Mouse (Mus musculus) neural tube, embryonic 12.5 days (tissue): ENCODE measurements around the gene Gpx1. TPM values are rescaled to one million over a fixed set of nuclear protein-coding genes. Genes with fewer than 3 reads are reported as not detected.
A peak's percentile ranks its signal among the peaks of the same experiment; 100 is the strongest.

ENCODE experiments used
- ATAC-seq: fragments of 200-750 bp; cut with Nextera tagmentation; 2 replicates; pipeline ENCODE4 v1.8.0; 2017; ENCODE audit warnings: low read depth, mild to moderate bottlenecking, moderate TSS enrichment, moderate library complexity; ENCODE audit not compliant: low FRiP score
- H3K27ac ChIP-seq: fragments of 300-500 bp; sonication (generic); 2 replicates; pipeline ENCODE4 v1.5.1; 2016
- H3K27me3 ChIP-seq: fragments of 300-500 bp; sonication (generic); replicated peaks from 2 replicates; pipeline ENCODE4 v1.6.1; 2016; ENCODE audit warnings: mild to moderate bottlenecking
- H3K36me3 ChIP-seq: fragments of 300-500 bp; sonication (generic); 2 replicates; pipeline ENCODE4 v1.6.1; 2016; ENCODE audit warnings: mild to moderate bottlenecking
- H3K4me1 ChIP-seq: fragments of 300-500 bp; sonication (generic); 2 replicates; pipeline ENCODE4 v1.6.1; 2016
- H3K4me2 ChIP-seq: fragments of 300-500 bp; sonication (generic); replicated peaks from 2 replicates; pipeline ENCODE4 v1.6.1; 2016; ENCODE audit warnings: mild to moderate bottlenecking
- H3K4me3 ChIP-seq: fragments of 300-500 bp; sonication (generic); 2 replicates; pipeline ENCODE4 v1.5.1; 2016
- H3K9ac ChIP-seq: fragments of 300-500 bp; sonication (generic); 2 replicates; pipeline ENCODE4 v1.6.1; 2016; ENCODE audit warnings: mild to moderate bottlenecking
- H3K9me3 ChIP-seq: fragments of 300-500 bp; sonication (generic); 2 replicates; pipeline ENCODE4 v1.6.1; 2016; ENCODE audit warnings: mild to moderate bottlenecking
- WGBS: fragments of 180-500 bp; shearing (Covaris S2); methylation state at CpG from one replicate; pipeline ENCODE4 v1.1.7; 2016; 5-methylcytosine and 5-hydroxymethylcytosine counted together
- polyA plus RNA-seq: library from polyadenylated mRNA; unstranded; fragments of >200 nt; fragmentation: Nextera tagmentation; extraction: Ambion mirVana; gene quantifications from 2 replicates; pipeline ENCODE4 v1.2.1, GENCODE M21; 2016

Gene Gpx1
- polyA plus RNA-seq, 1 experiment from 2014 or later, result 656 TPM

- no peaks in the 10 kb centered on the region for H3K27me3 ChIP-seq
- no peak overlapping the region for H3K9ac ChIP-seq
- no peak overlapping the region for H3K4me2 ChIP-seq
- no peak overlapping the region for H3K4me3 ChIP-seq
- H3K9me3 ChIP-seq, result no peaks in the 10 kb centered on the region
- H3K4me1 ChIP-seq, result peaks cover 19% of the 10 kb centered on the region
- ATAC-seq, result no peak
- H3K36me3 ChIP-seq, result peaks cover 2% of the 10 kb centered on the region; the same call in 1 of the 2 replicates
- H3K27ac ChIP-seq, result no peak overlapping the region
These were observed 3.1 kb downstream of the Gpx1 start for GRCm38 (mm10) chr9:108341801-108342200.

GRCm38 (mm10) chr9:108342301-108342831, 3.7 kb downstream of the Gpx1 start:
- H3K27ac ChIP-seq, result no peak overlapping the region
- H3K36me3 ChIP-seq, result peaks cover 2% of the 10 kb centered on the region; the same call in 1 of the 2 replicates
- 49% methylated on average over 5 of the region's 5 CpGs for WGBS
- H3K27me3 ChIP-seq, result no peaks in the 10 kb centered on the region
- H3K4me1 ChIP-seq, result peaks cover 20% of the 10 kb centered on the region
- no peak overlapping the region for H3K4me2 ChIP-seq
- no peaks in the 10 kb centered on the region for H3K9me3 ChIP-seq
- H3K4me3 ChIP-seq, result no peak overlapping the region
- H3K9ac ChIP-seq, result no peak overlapping the region
- no peak for ATAC-seq

GRCm38 (mm10) chr9:108343331-108343730, 4.6 kb downstream of the Gpx1 start:
- WGBS, result 89% methylated on average over 3 of the region's 3 CpGs
- no peaks in the 10 kb centered on the region for H3K9me3 ChIP-seq

GRCm38 (mm10) chr9:108343835-108344234, 5.1 kb downstream of the Gpx1 start:
- H3K9me3 ChIP-seq, result no peaks in the 10 kb centered on the region
- H3K4me3 ChIP-seq, result no peak overlapping the region
- no peak overlapping the region for H3K27ac ChIP-seq
- H3K36me3 ChIP-seq, result no peaks in the 10 kb centered on the region
- peaks cover 21% of the 10 kb centered on the region for H3K4me1 ChIP-seq
- WGBS, result 96% methylated on average over 1 of the region's 1 CpGs
- no peaks in the 10 kb centered on the region for H3K27me3 ChIP-seq
- ATAC-seq, result no peak
- no peak overlapping the region for H3K4me2 ChIP-seq
- H3K9ac ChIP-seq, result no peak overlapping the region

More at GRCm38 (mm10) chr9:108343331-108343730, 4.6 kb downstream of the Gpx1 start:
- Histone ChIP-seq H3K4me1 (peaks cover 19% of the 10 kb centered on the region), H3K27ac (no peak overlapping the region), H3K36me3 (no peaks in the 10 kb centered on the region), H3K9ac (no peak overlapping the region), H3K4me2 (no peak overlapping the region), H3K27me3 (no peaks in the 10 kb centered on the region), H3K4me3 (no peak overlapping the region)
- no peak for ATAC-seq

- no peak overlapping the region for H3K4me3 ChIP-seq
- H3K4me1 ChIP-seq, result peaks cover 27% of the 10 kb centered on the region
- ATAC-seq, result no peak
- no peak overlapping the region for H3K9ac ChIP-seq
- H3K27me3 ChIP-seq, result no peaks in the 10 kb centered on the region
- H3K27ac ChIP-seq, result no peak overlapping the region
- WGBS, result 84% methylated on average over 4 of the region's 4 CpGs
- no peaks in the 10 kb centered on the region for H3K36me3 ChIP-seq
- H3K9me3 ChIP-seq, result no peaks in the 10 kb centered on the region
- no peak overlapping the region for H3K4me2 ChIP-seq
These were observed 5.8 kb downstream of the Gpx1 start for GRCm38 (mm10) chr9:108344471-108344870.

GRCm38 (mm10) chr9:108347024-108347423, 8.3 kb downstream of the Gpx1 start:
- peaks cover 20% of the 10 kb centered on the region for H3K36me3 ChIP-seq
- WGBS, result 6% methylated on average over 11 of the region's 11 CpGs
- H3K27ac ChIP-seq, result peak overlapping the region; percentile 83
- peak overlapping the region; percentile 92 for H3K9ac ChIP-seq
- peaks cover 14% of the 10 kb centered on the region for H3K4me1 ChIP-seq
- peak overlapping the region; percentile 73 for H3K4me2 ChIP-seq
- H3K27me3 ChIP-seq, result no peaks in the 10 kb centered on the region
- ATAC-seq, result no peak
- no peaks in the 10 kb centered on the region for H3K9me3 ChIP-seq
- H3K4me3 ChIP-seq, result peak overlapping the region; percentile 95

GRCm38 (mm10) chr9:108347540-108348289, 9.0 kb downstream of the Gpx1 start, which contains the start of gene Usp4:
Gene Usp4 (plus strand): TSS chr9:108347853.
- peak within 1 kb of the TSS; percentile 92 for H3K9ac ChIP-seq
- ATAC-seq, result peak; percentile 95
- H3K27ac ChIP-seq, result peak within 1 kb of the TSS; percentile 83
- peaks cover 14% of the 10 kb centered on the region for H3K4me1 ChIP-seq
- no peaks in the 10 kb centered on the region for H3K27me3 ChIP-seq
- H3K4me3 ChIP-seq, result peak within 1 kb of the TSS; percentile 95
- peaks cover 27% of the 10 kb centered on the region for H3K36me3 ChIP-seq
- under 1% methylated on average over 75 of the region's 75 CpGs for WGBS
- peak within 1 kb of the TSS; percentile 73 for H3K4me2 ChIP-seq
- H3K9me3 ChIP-seq, result no peaks in the 10 kb centered on the region

- no peaks in the 10 kb centered on the region for H3K9me3 ChIP-seq
- peak overlapping the region; percentile 83 for H3K27ac ChIP-seq
- H3K27me3 ChIP-seq, result no peaks in the 10 kb centered on the region
- peak overlapping the region; percentile 73 for H3K4me2 ChIP-seq
- H3K36me3 ChIP-seq, result peaks cover 32% of the 10 kb centered on the region
- peak overlapping the region; percentile 92 for H3K9ac ChIP-seq
- H3K4me1 ChIP-seq, result peaks cover 14% of the 10 kb centered on the region
- WGBS, result 7% methylated on average over 14 of the region's 14 CpGs
- ATAC-seq, result no peak
- peak overlapping the region; percentile 95 for H3K4me3 ChIP-seq
These were observed 9.6 kb downstream of the Gpx1 start for GRCm38 (mm10) chr9:108348290-108348680.

GRCm38 (mm10) chr9:108349727-108350126, 11.0 kb downstream of the Gpx1 start:
- Histone ChIP-seq H3K36me3 (peaks cover 47% of the 10 kb centered on the region), H3K4me2 (peak overlapping the region; percentile 73; the same call in 1 of the 2 replicates), H3K9ac (no peak overlapping the region), H3K4me1 (peaks cover 14% of the 10 kb centered on the region), H3K9me3 (no peaks in the 10 kb centered on the region), H3K4me3 (no peak overlapping the region), H3K27me3 (no peaks in the 10 kb centered on the region), H3K27ac (no peak overlapping the region)
- WGBS, result 91% methylated on average over 4 of the region's 4 CpGs
- no peak for ATAC-seq

GRCm38 (mm10) chr9:108378234-108378633, 39.5 kb downstream of the Gpx1 start:
- no peak overlapping the region for H3K4me3 ChIP-seq
- no peaks in the 10 kb centered on the region for H3K27me3 ChIP-seq
- no peak for ATAC-seq
- peaks cover 86% of the 10 kb centered on the region for H3K36me3 ChIP-seq
- no peak overlapping the region for H3K4me2 ChIP-seq
- no peaks in the 10 kb centered on the region for H3K9me3 ChIP-seq
- H3K4me1 ChIP-seq, result no peaks in the 10 kb centered on the region
- no peak overlapping the region for H3K9ac ChIP-seq
- no peak overlapping the region for H3K27ac ChIP-seq
- WGBS, result 96% methylated on average over 9 of the region's 9 CpGs

GRCm38 (mm10) chr9:108378736-108379135, 40.0 kb downstream of the Gpx1 start:
- Histone ChIP-seq H3K9me3 (no peaks in the 10 kb centered on the region), H3K27me3 (no peaks in the 10 kb centered on the region), H3K9ac (no peak overlapping the region), H3K4me1 (no peaks in the 10 kb centered on the region), H3K4me2 (no peak overlapping the region), H3K27ac (no peak overlapping the region), H3K4me3 (no peak overlapping the region), H3K36me3 (peaks cover 86% of the 10 kb centered on the region)
- 95% methylated on average over 5 of the region's 5 CpGs for WGBS
- no peak for ATAC-seq

- Histone ChIP-seq H3K27ac (no peak overlapping the region), H3K4me3 (no peak overlapping the region), H3K9me3 (no peaks in the 10 kb centered on the region), H3K4me1 (no peaks in the 10 kb centered on the region), H3K9ac (no peak overlapping the region), H3K36me3 (peaks cover 86% of the 10 kb centered on the region), H3K27me3 (no peaks in the 10 kb centered on the region), H3K4me2 (no peak overlapping the region)
- ATAC-seq, result no peak
- WGBS, result 93% methylated on average over 4 of the region's 4 CpGs
These were observed 40.6 kb downstream of the Gpx1 start for GRCm38 (mm10) chr9:108379294-108379693.
